Mouse (Mus musculus) G1E (cell line): ENCODE measurements around the gene Ces1b.

ENCODE experiments used
- CTCF ChIP-seq: IDR thresholded peaks from 2 replicates; pipeline ENCODE4 v1.5.1; 2012; ENCODE audit warnings: low read depth, low read length, inconsistent platforms, mixed read lengths
- GATA1 ChIP-seq: IDR thresholded peaks from 2 replicates; pipeline ENCODE4 v1.6.1; 2012; ENCODE audit warnings: borderline replicate concordance, low read length, inconsistent platforms, mixed read lengths
- GATA2 ChIP-seq: IDR thresholded peaks from 2 replicates; pipeline ENCODE4 v1.6.1; 2012; ENCODE audit warnings: low read depth, low read length, inconsistent platforms, borderline replicate concordance
- TAL1 ChIP-seq: conservative IDR thresholded peaks from 2 replicates; pipeline ENCODE4 v1.6.1; 2012; ENCODE audit warnings: low read depth, low read length, inconsistent platforms, mixed read lengths

GRCm38 (mm10) chr8:93126476-93126875, 46.7 kb upstream of the Ces1b start:
- TF ChIP-seq CTCF (no peak), GATA2 (no peak), TAL1 (no peak), GATA1 (no peak)
